Mouse (Mus musculus): ENCODE results near the gene Acy3. TPM values are rescaled to one million over a fixed set of nuclear protein-coding genes. Genes with fewer than 3 reads are reported as not detected.

Gene Acy3
- polyA plus RNA-seq, 1 experiment from 2014 or later = 9.9 TPM

GRCm38 (mm10) chr19:3996747-3997146 is 10.4 kb downstream of the Acy3 start:
- Histone ChIP-seq H3K4me1 (replicated peaks; ENCODE audit: control insufficient read depth, insufficient read depth) (peaks cover 3% of the 10 kb centered on the region; the same call in 1 of the 2 replicates), H3K36me3 (ENCODE audit: control insufficient read depth, insufficient read depth, low read length) (no peaks in the 10 kb centered on the region), H3K27ac (replicated peaks) (no peak overlapping the region), H3K4me2 (replicated peaks; ENCODE audit: low read depth) (no peak overlapping the region), H3K27me3 (ENCODE audit: control insufficient read depth, insufficient read depth, low read length) (no peaks in the 10 kb centered on the region), H3K4me3 (ENCODE audit: low read depth, low read length) (no peak overlapping the region), H3K9me3 (ENCODE audit: control insufficient read depth, low read length) (no peaks in the 10 kb centered on the region), H3K9ac (ENCODE audit: low read length) (no peak overlapping the region)
- no peak for ATAC-seq (ENCODE audit: low FRiP score, low TSS enrichment)
- whole genome bisulfite sequencing = 77% methylated on average over 8 of the region's 8 CpGs
- no peak for DNase-seq (ENCODE audit: low spot score)
- no peak for TF ChIP-seq EP300 (optimal IDR thresholded peaks at IDR 0.05)
- TF ChIP-seq CTCF (IDR thresholded peaks at IDR 0.05; ENCODE audit: low read depth) = no peak

- ATAC-seq (ENCODE audit: low FRiP score, low TSS enrichment) = no peak; the same call in 1 of the 2 replicates
- H3K4me3 ChIP-seq (ENCODE audit: low read depth, low read length) = no peak overlapping the region
- peaks cover 3% of the 10 kb centered on the region; the same call in 1 of the 2 replicates for H3K4me1 ChIP-seq (replicated peaks; ENCODE audit: control insufficient read depth, insufficient read depth)
- no peaks in the 10 kb centered on the region for H3K9me3 ChIP-seq (ENCODE audit: control insufficient read depth, low read length)
- DNase-seq (ENCODE audit: low spot score) = peak; percentile 68
- H3K36me3 ChIP-seq (ENCODE audit: control insufficient read depth, insufficient read depth, low read length) = no peaks in the 10 kb centered on the region
- H3K4me2 ChIP-seq (replicated peaks; ENCODE audit: low read depth) = no peak overlapping the region
- H3K27me3 ChIP-seq (ENCODE audit: control insufficient read depth, insufficient read depth, low read length) = no peaks in the 10 kb centered on the region
- TF ChIP-seq EP300 (optimal IDR thresholded peaks at IDR 0.05) = no peak
- TF ChIP-seq CTCF (IDR thresholded peaks at IDR 0.05; ENCODE audit: low read depth) = no peak
- H3K27ac ChIP-seq (replicated peaks) = no peak overlapping the region
- 34% methylated on average over 8 of the region's 8 CpGs for WGBS
- H3K9ac ChIP-seq (ENCODE audit: low read length) = no peak overlapping the region
Measured at GRCm38 (mm10) chr19:3997231-3997630, 10.9 kb downstream of the Acy3 start.

DNA sequence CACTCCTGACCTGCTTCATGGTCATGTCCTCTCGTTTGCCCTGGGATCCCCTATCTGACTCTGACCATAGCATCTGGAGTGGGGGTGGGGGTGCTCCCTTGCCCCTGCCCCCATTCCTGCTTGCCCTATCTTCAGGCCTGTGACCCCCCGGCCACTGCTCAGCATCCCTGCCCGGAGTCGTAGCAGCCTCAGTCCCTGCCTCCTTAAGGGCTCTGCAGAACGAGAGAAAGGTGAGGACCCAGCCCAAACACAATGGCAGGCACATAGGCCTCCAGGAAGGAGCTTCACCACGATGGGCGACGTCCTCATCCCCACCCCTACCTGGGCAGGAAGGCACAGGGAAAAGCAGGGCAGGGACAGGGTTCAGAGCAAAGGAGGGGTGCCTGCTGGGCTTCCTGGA is 12.0 kb downstream of the Acy3 start:
- Histone ChIP-seq H3K27ac (replicated peaks) (no peak overlapping the region), H3K4me3 (ENCODE audit: low read depth, low read length) (no peak overlapping the region), H3K4me1 (replicated peaks; ENCODE audit: control insufficient read depth, insufficient read depth) (peaks cover 3% of the 10 kb centered on the region; the same call in 1 of the 2 replicates), H3K9me3 (ENCODE audit: control insufficient read depth, low read length) (no peaks in the 10 kb centered on the region), H3K9ac (ENCODE audit: low read length) (no peak overlapping the region), H3K36me3 (ENCODE audit: control insufficient read depth, insufficient read depth, low read length) (no peaks in the 10 kb centered on the region), H3K27me3 (ENCODE audit: control insufficient read depth, insufficient read depth, low read length) (no peaks in the 10 kb centered on the region), H3K4me2 (replicated peaks; ENCODE audit: low read depth) (no peak overlapping the region)
- DNase-seq (ENCODE audit: low spot score) = no peak
- TF ChIP-seq CTCF (IDR thresholded peaks at IDR 0.05; ENCODE audit: low read depth) (no peak), EP300 (optimal IDR thresholded peaks at IDR 0.05) (no peak)
- ATAC-seq (ENCODE audit: low FRiP score, low TSS enrichment) = no peak
- 76% methylated on average over 8 of the region's 8 CpGs for WGBS

GRCm38 (mm10) chr19:3999121-3999730 is 12.9 kb downstream of the Acy3 start:
- DNase-seq (ENCODE audit: low spot score) (no peak), ATAC-seq (ENCODE audit: low FRiP score, low TSS enrichment) (no peak)
- Histone ChIP-seq H3K9ac (ENCODE audit: low read length) (peak overlapping the region; percentile 78), H3K9me3 (ENCODE audit: control insufficient read depth, low read length) (no peaks in the 10 kb centered on the region), H3K4me3 (ENCODE audit: low read depth, low read length) (no peak overlapping the region), H3K4me2 (replicated peaks; ENCODE audit: low read depth) (peak overlapping the region; percentile 94), H3K27me3 (ENCODE audit: control insufficient read depth, insufficient read depth, low read length) (no peaks in the 10 kb centered on the region), H3K27ac (replicated peaks) (no peak overlapping the region), H3K36me3 (ENCODE audit: control insufficient read depth, insufficient read depth, low read length) (no peaks in the 10 kb centered on the region), H3K4me1 (replicated peaks; ENCODE audit: control insufficient read depth, insufficient read depth) (peaks cover 3% of the 10 kb centered on the region; the same call in 1 of the 2 replicates)
- WGBS = 71% methylated on average over 9 of the region's 9 CpGs
- TF ChIP-seq EP300 (optimal IDR thresholded peaks at IDR 0.05) (no peak), CTCF (IDR thresholded peaks at IDR 0.05; ENCODE audit: low read depth) (no peak)

DNA sequence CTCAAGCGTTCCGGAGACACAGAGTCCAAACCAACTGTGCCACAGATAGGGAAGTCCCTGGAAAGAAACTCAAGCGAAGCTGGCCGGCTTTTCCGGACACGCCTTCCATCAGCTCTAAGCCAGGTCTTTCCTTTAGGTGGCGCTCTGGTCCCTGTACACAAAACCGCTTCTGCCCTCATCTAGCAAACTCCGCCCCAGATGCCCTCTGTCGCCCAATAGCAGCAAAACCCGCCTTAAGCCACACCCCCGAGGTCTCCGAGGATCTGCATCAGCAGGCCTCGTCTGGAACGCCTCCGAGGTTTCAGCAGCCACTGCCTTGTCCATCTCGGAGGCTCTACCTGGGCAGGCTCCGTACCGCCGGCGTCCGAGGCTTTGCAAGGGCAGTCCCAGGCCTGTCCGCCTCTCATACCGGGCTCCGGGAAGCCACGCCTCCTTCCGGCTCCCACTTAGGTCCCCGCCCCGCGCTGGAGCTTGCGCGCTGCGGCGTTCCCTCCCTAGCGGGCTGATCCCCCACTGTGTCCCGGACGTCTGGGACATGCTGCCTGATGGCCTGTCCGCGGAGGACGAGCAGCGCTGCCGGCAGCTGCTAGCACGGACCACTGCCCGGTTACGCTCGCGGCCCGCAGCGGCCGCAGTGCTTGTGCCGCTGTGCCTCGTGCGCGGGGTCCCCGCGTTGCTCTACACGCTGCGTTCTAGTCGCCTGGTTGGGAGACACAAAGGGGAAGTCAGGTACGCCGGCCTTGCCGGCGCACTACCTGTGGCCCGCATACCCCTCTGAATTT is 13.9 kb downstream of the Acy3 start, which contains the start of the genes Nudt8 and Gm49405:
TSS of gene Nudt8 (plus strand) at position 462 of the 782 bp plus-strand sequence.
TSS of gene Gm49405 (plus strand) at position 508 of the 782 bp plus-strand sequence.
- H3K27me3 ChIP-seq (ENCODE audit: control insufficient read depth, insufficient read depth, low read length) = no peaks in the 10 kb centered on the region
- H3K36me3 ChIP-seq (ENCODE audit: control insufficient read depth, insufficient read depth, low read length) = no peaks in the 10 kb centered on the region
- under 1% methylated on average over 64 of the region's 64 CpGs for WGBS
- DNase-seq (ENCODE audit: low spot score) = peak; percentile 97
- peak; percentile 87 for ATAC-seq (ENCODE audit: low FRiP score, low TSS enrichment)
- H3K9me3 ChIP-seq (ENCODE audit: control insufficient read depth, low read length) = no peaks in the 10 kb centered on the region
- peak within 1 kb of the TSS; percentile 78 for H3K9ac ChIP-seq (ENCODE audit: low read length)
- peak within 1 kb of the TSS; percentile 95 for H3K27ac ChIP-seq (replicated peaks)
- peak within 1 kb of the TSS; percentile 94 for H3K4me2 ChIP-seq (replicated peaks; ENCODE audit: low read depth)
- peaks cover 3% of the 10 kb centered on the region; the same call in 1 of the 2 replicates for H3K4me1 ChIP-seq (replicated peaks; ENCODE audit: control insufficient read depth, insufficient read depth)
- no peak for TF ChIP-seq EP300 (optimal IDR thresholded peaks at IDR 0.05)
- peak; percentile 89 for TF ChIP-seq CTCF (IDR thresholded peaks at IDR 0.05; ENCODE audit: low read depth)
- peak within 1 kb of the TSS; percentile 66 for H3K4me3 ChIP-seq (ENCODE audit: low read depth, low read length)

Data from stomach, postnatal 0 days (tissue).